Mouse (Mus musculus): ENCODE results near the gene Acer2. TPM values are rescaled to one million over a fixed set of nuclear protein-coding genes. Genes with fewer than 3 reads are reported as not detected.

Gene Acer2
- total RNA-seq (2023) = 5.1 TPM

DNA sequence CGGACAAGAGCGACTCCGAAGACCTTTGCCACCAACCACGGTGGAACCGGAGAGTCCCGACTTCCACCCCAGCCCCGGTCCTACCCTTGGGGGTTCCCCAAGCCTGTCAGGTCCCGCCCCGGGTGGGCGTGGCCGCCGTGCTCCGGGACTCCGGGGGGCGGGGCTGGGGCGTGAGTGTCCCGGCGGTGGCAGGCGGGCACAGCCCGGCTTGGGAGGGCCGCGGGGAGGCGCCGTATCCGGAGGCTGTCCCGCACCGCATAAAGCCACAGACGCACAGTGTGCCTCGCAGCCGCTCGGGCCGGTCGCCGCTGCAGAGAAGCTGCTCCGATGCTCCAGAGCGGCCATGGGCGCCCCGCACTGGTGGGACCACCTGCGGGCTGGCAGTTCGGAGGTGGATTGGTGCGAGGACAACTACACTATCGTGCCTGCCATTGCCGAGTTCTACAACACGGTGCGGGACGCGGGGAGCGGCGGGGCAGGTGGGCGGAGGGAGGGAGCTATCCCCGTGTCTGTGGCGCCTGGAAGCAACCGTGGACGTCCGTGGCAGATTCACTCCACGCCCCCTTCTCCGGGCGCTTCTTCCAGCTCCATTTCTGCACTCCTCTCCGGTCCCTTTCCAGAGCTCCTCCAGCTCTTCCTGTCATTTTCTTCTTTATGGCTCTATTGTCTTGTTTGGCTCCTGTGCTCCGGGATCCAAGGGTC, at the start of gene Acer2:
Gene Acer2 (plus strand): TSS at position 251 of the 702 bp plus-strand sequence.

DNA sequence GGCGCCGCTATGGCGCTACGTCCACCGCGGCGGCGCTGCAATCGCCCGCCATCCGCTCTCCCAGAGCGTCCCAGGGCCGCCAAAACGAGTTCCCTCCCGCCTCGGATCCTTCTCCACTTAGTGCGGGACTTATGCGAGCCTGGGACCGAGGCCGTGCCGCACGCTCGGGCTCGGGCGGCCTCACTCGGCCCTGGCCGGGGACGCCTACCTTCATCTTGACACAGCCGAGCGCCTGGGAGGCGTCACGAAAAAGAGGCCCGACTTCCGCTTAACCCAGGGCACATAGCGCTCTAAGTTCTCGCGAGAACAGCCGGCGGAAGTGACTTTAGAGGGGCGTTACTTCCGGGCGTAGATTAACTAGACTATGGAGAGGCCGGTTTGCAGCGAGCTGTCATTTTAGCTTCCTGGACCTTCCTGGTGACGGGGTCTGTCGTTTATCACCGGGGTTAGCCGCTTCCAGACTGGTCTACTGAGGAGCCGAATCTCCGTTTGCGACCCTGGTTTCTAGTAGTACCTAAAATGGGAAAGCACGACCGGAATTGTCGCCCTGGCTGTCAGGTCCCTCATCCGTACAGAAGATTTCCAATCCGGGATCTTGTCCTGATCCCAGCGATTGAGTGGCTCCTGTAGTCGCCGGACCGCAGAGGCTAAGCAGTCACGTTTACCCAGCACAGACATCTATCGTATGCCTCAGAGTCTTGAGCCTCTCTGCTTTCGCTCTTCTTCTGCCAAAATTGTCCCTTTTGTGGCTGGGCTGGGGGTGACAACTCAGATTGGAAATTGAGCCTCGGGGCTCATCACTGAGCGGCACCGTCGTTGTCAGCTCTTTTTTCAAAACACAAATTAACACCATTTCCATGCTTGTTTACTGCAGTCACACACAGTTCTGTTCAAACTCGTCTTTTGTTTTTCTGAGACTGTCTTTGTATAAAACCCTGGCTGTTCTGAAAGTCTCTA, 16.8 kb upstream of the Acer2 start, which contains the start of gene Rps6:
Gene Rps6 (minus strand): TSS at position 300 of the 957 bp plus-strand sequence.

Other genes with a start within 250 kb of the Acer2 start
- 8.8 TPM for gene Plin2, start 204.3 kb upstream of the Acer2 start, total RNA-seq (2023)
- gene Dennd4c, start 125.8 kb upstream of the Acer2 start, total RNA-seq (2023) = 37.2 TPM
- gene Rps6, start 17.0 kb upstream of the Acer2 start, total RNA-seq (2023) = 2,292 TPM